Mouse (Mus musculus) gonadal fat pad, adult 2 months (tissue): Measurements from ENCODE around the gene Foxo1. TPM values are rescaled to one million over a fixed set of nuclear protein-coding genes. Genes with fewer than 3 reads are reported as not detected.
A peak's percentile ranks its signal among the peaks of the same experiment; 100 is the strongest.

Experiments
- DNase-seq: peaks from one replicate; pipeline ENCODE4 v3.0.0-alpha.2; 2012; ENCODE audit warnings: low read depth
- polyA plus RNA-seq: library from polyadenylated mRNA; depleted of rRNA; stranded (reverse); fragments of >200 nt; gene quantifications from 2 replicates; pipeline ENCODE4 v1.2.3, GENCODE M21; 2012; rRNA removed

Gene Foxo1
- polyA plus RNA-seq: 15.2 and 18.6 TPM in 2 replicates

DNA sequence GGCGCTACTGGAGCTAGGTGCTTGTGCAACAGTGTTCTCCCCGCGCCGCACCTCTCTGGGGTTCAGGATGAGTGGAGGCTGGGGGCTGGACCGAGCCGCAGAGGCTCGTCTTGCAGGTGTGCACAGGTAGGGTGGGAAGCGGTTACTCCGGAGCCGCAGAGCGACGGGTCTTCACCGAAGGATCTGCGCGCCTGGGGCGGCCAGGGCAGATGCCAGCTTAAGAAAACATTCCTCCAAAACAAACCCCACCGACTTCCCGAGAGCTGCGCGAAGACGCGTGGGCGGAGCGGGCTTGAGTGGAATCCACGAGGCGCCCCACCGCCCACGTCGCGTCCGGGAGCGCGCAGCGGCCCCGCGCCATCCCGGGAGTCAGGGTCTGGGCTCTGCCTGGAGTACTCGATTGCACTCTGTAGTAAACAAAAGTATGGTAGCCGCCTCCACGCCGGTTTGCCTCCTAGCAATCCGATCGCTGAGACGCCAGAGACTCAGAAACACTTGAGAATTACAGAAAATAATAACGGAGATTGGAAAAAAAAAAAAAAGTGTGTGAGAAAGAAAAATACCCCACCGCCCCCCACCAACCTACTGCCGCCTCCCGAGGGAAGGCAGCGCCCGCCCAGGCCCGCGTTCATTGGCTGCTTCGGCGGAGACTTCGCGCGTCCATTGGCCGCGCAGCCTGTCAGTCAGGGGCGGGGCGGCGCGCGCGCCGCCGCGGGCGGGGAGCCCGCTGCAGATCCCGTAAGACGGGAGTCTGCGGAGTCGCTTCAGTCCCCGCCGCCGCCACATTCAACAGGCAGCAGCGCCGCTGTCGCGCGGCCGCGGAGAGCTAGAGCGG is at the start of gene Foxo1:
TSS of gene Foxo1 (plus strand) at position 685 of the 835 bp plus-strand sequence.
- DNase-seq: no peak

DNA sequence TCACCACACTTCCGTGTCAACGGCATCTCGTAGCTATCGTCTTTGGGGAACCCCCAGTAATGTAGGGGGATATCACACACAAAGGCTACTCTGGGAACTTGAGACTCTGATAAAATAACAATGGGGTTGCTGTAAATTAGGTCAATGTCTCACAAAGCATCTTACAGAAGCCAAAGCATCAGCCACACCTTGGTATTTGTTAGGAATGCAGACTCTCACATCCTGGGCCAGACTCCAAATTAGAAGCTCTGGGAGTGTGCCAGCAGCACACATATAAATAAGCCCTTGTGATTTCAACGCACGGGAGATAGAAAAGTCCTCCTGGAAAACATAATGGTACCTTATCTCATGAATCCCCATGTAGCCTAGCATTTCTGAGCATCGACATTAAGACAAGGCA is 49.3 kb upstream of the Foxo1 start:
- DNase-seq: no peak

- DNase-seq: no peak
Measured at GRCm38 (mm10) chr3:52221082-52221481, 47.1 kb upstream of the Foxo1 start.

GRCm38 (mm10) chr3:52221931-52222330 is 46.2 kb upstream of the Foxo1 start:
- DNase-seq: no peak

DNA sequence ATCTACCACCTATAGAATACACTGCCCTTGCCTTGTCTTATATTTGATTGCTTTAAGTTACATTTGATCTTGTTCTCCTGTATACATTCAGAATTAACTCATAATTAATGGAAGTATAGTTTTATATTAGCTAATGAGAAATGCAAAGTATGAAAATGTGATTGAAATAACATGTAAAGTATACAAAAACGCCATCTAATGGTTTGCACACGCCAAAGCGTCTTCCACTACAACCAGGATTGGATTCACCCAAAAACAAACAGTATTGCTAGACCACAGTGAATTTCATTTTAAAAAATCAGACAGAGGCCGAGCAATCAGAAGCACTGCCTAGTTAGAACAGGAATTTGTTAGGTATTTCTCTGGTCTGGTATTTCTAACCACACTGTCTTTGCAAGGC is 31.6 kb upstream of the Foxo1 start:
- DNase-seq: no peak

DNA sequence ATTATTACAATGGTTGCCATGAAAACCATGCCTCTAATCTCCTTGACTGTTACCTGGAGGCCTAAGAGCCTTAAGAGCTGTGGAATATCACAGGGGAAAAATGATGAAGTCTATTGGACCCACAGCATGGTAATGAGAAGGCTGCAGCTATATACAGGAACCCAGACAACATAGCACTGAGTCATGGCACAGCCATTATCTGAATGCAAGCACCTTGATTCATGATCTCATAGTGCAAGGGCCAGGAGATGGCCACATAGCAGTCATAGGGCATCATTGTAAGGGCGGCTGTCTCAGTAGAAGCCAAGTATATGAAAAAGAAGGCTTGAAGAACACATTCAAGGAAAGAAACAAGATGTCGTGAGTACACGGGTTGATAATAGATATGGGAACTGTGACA is 31.0 kb upstream of the Foxo1 start:
- no peak for DNase-seq

- DNase-seq: no peak
Measured at GRCm38 (mm10) chr3:52241062-52241461, 27.1 kb upstream of the Foxo1 start.

DNA sequence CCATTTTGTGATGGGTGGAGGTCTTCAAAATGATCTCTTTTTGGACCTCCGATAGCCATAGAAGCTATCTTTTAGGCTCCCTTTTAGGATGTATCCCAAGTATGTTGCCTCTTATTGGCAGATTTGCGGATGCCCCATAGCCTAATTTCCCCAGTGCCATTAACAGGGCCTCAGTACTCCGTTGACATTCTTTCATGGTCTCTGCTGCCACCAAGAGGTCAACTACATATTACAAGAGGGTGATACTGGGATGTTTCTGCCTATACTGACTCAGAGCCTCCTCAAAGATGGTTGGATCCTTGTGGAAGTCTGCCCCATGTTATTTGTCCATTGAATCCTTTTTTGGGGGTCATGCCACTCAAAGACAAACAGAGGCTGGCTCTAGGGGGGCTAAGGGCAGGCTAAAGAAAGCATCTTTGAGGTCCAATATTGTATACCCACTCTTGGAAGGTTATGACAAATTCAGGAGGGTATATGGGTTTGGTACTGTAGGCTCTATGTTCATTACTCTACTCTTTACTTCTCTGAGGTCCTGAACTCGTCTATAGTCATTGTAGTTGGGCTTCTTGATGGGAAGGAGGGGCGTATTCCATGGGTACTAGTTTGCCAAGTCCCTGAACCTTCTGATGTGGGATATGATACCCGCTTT is 25.6 kb upstream of the Foxo1 start:
- no peak for DNase-seq

- DNase-seq: no peak
Measured at GRCm38 (mm10) chr3:52243271-52244021, 24.7 kb upstream of the Foxo1 start.

DNA sequence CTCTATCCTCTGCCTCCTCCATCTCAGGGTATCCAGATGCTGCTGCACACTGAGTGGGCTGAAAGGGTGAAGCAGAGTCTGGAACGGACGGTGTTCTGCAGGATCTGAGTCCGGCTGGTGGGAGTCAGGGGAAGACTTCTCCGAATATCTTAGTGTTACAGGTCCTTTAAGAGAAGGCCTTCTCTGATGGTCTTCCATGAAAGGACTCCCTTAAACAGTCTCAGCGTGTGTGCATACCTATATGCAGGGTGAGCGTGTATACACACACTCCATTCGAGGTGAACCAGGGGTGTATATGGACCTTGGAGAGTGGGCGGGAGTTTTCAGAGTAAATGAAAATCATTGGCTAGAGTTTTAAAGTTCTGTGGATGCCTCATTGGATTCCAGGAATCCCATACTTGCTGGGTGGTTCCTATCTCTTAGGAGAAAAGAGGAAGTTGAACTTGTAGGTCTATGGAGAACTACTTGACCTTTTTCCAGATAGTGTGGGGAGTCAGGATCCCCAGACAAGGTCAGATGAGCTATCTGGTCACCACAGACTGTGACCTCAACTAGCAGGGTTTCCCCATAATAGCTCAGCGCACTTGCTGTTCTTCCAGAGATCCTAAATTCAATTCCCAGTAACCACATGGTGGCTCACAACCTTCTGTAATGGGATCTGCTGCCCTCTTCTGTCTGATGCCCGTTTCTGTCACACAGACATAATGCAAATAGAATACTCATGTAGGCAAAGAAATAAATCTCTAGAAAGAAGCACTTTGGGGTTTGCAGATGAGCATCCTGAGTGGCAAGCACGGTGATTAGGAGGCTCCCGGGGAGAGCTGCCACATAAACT is 21.9 kb upstream of the Foxo1 start:
- DNase-seq: no peak

DNA sequence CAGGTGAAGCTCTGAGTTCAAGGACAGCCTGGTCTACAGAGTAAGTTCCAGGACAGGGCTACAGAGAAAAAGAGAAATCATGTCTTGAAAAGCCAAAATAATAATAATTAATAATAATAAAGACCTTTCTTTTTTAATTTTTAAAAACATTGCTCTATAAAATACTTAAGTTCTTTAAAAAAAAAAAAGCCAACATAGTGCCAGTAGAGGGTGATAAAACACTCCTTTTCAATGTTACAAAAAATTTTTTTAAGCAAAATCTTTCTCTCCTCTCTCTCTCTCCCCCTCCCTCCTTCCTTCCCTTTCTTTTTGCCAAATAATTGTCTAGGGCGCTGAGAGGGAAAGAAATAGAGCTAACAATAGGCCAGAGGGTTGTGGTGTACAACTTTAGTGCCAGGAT is 17.0 kb upstream of the Foxo1 start:
- no peak for DNase-seq

DNA sequence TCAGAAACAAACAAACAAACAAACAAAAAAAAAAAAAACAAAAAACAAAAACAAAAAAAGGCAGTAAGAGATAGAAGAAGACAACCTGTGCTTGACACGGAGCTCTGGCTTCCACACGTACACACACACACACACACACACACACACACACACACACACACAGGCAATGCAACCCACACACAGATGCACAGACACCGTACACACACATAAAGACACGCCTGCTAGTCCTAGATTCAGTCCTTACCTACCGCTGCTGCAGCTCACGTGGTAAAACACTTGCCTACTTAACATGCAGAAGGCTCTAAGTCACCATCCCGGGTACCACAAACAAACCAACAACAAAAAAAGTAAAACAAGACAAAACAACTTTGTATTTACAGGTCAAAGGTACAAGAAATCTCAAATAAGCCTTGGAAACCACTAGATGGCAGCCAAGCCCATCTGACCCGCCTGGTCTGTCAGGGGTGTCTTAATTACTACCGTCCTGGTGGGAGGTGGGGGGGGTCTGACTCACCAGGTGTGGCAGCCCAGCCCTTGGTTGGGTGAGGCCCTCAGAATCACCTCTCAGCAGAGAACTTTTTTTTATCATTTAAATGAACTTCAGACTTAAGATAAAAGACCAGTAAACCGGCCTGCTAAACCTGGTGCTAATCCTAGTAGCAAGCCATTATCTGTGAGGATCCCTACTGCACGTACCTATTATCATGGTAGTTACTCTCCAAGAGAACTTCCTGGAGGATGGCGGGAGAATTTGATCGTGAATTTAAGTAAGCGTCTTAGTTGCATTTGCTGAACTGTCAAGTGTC is 14.3 kb upstream of the Foxo1 start:
- no peak for DNase-seq

DNA sequence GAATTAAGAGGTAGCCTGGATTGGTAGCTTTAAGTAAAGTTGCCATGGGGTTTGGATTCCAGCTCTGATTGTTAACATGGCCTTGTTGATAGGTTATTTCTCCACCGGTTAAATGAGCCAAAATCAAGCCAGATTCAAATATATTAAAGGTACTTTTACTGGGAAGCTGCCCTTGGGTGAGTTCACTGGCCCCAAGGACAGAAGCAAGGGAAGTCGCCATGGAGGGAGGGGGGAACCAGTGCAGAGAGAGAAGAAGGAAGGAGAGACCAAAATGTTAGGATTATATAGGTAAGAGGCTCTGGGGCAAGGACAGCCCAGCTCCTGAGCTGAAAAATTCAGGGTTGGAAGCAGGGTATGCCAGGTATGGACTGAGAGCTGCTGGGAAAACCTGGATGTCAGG is 13.6 kb upstream of the Foxo1 start:
- no peak for DNase-seq

- DNase-seq: no peak
Measured at GRCm38 (mm10) chr3:52257782-52258441, 10.2 kb upstream of the Foxo1 start.

DNA sequence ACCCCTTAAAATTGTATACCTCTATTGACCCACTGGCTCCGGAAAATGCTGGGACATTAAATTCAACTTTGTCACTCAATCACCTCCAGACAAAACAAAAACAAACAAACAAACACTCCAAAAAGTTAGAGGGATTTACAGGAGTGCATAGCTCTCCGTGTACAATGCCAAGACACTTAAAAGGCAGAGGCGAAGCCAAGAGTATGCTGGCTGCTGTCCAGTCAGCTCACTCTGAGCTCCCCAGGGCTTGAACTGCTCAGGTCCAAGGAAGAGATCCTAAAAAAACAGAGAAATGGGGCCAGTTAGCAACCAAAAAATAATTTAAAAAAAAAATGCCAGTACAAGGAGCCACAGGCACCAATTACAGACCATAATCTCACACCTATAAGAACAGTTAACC is 9.6 kb upstream of the Foxo1 start:
- peak; percentile 58 for DNase-seq

DNA sequence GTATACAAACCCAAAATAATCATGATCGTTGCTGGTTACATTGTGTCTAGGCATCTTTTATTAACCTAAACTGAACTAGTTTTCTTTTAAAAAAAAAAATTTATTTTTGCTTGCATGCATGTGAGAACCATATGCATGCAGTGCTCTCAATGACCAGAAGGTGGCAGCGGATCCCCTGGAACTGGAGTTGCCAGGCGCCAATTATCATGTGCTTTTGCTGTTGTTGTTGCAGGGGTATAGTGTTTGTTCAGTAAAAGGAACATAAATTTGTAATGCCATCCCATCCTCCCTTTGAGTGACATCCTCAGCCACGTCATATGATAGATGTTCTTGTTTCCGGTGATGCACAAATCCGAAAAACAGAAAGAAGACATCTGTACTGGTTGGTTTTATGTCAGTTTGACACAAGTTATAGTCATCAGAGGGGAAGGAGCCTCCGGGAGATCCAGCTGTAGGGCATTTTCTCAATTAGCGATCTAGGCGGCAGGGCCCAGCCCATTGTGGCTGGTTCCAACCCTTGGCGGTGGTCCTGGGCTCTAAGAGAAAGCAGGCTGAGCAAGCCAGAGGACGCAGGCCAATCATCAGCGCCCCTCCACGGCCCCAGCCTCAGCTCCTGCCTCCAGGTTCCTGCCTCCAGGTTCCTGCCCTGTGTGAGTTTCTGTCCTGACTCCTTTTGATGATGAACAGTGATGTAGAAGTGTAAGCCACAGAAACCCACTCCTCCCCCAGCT is 5.5 kb upstream of the Foxo1 start:
- no peak for DNase-seq

DNA sequence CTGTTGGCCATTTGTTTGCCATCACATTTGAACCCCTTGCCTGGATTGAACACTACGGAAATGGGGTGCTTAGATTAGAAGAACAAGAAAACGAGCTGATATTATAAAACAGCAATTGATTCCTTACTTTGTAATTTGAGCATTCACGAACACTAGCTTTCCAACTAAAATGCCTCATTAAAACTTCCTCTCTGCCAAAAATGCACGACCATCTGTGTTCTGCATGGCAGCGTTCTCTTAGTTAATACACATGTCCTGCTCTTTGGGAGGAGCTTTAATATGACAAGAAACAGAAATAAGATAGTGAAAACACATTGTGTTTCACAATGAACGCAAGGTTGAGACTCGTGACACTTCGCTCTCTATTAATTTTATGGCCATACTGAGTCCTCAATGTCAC is 3.8 kb upstream of the Foxo1 start:
- DNase-seq: no peak

- DNase-seq: no peak
Measured at GRCm38 (mm10) chr3:52266606-52267160, 1.5 kb upstream of the Foxo1 start.

DNA sequence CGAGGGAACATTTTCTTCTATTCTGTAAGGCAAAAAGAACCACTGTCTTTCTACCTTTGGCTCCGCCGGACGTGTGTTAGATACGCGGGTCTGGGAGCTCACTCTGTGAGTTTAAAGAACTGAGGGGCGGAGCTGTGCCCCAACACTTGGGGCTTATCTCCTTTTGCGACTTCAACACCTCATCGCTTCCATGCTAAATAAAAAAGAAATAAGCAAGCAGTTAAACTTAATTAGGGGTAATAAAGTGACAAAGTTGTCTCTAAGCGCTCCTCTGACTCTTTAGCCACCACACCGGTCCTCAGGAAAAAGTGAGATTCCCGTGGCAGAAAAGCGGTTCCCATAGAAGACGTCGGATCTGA is 864 bp upstream of the Foxo1 start:
- no peak for DNase-seq

DNA sequence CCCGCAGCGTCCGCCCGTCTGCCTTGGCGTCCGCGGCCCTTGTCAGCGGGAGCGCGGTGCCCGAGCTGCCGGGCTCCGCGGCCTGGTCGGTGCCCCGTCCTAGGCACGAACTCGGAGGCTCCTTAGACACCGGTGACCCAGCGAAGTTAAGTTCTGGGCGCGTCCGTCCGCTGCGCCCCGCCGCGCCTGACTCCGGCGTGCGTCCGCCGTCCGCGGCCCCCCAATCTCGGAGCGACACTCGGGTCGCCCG is 276 bp downstream of the Foxo1 start:
- DNase-seq: no peak
